Mouse (Mus musculus) liver (tissue): ENCODE results near the gene 4933417A18Rik.
"Not testable (repeated sequence)": the region's sequence is repeated elsewhere in the genome, so short reads cannot be mapped to it uniquely, and the experiment has no call there.

Experiments
- DNase-seq: peaks from one replicate; pipeline ENCODE4 v3.0.0-alpha.2; 2020; ENCODE audit warnings: mixed read lengths

4933417A18Rik gene

DNA sequence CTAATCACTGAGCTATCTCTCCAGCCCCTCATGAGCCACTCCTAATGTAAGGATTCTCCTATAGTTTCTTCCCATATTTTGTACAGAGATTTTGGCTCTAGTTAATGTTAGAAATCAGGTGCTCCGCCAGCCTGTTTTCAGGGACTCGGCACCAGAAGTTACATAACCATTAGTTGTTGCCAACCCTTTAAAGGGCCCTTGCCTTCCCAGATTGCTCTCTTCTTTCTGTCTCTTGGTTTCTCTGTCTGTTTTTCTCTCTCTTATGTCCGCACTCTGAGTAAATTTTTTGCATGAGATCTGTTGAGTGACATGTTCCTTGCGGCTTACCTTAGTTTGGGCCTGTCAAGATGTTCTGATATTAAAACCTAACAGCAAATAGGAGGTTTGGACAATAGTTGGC is 51.9 kb downstream of the 4933417A18Rik start:
- no peak for DNase-seq

DNA sequence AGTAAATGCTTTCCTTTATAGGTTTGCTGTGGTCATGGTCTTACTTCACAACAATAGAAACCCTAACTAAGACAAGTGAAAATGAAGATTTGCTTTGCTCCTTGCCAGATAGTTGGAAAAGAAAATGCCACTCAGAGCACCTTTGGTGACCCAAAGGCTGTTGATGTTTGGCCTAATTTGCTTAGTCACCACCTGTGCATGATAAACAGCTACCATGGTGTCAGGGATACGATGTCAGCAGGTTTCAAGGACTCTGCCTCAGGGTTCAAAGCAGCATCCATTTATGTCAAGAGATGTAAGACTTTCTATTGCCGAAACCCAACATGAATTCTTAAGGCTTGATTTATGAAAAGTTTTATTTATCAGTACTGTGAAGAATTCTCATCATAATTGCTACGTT is 53.2 kb downstream of the 4933417A18Rik start:
- peak; percentile 13 for DNase-seq

DNA sequence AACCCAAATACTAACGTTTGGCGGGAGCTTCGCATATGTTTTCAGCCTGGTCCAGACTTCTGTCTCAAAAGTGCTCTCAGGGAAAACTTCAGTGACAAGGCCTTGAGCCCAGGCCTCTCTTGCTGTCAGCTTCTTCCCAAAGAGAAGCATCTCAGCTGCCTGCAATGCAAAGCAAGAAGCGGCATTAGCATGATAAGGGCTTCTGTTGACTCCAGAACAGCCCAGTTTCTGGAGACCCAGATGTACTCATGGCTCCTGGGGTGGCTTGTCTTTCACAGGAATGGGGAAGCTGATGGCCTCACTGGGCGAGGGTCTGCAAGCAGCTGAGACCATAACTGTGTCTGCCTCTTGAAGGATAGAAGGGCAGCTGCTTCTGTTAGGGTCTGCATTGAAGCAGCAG is 54.4 kb downstream of the 4933417A18Rik start:
- DNase-seq = not testable (repeated sequence)

DNA sequence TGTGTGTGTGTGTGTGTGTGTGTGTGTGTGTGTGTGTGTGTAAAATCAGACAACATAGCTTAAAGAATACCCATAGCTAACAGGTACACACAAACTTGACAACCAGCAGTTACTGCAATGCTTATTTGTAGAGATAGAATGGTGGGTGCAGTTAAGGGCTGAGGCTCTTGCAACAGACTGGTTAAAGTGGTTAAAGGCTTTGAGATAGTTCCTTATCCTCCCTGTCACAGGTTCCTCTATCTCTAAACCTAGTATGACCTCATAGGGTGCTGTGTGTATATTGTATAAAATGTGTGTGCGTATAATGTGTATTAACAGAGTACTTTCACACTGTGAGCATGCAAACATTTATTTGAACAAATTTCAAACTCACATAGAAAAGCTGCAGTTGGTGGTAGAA is 59.3 kb downstream of the 4933417A18Rik start:
- DNase-seq = not testable (repeated sequence)

DNA sequence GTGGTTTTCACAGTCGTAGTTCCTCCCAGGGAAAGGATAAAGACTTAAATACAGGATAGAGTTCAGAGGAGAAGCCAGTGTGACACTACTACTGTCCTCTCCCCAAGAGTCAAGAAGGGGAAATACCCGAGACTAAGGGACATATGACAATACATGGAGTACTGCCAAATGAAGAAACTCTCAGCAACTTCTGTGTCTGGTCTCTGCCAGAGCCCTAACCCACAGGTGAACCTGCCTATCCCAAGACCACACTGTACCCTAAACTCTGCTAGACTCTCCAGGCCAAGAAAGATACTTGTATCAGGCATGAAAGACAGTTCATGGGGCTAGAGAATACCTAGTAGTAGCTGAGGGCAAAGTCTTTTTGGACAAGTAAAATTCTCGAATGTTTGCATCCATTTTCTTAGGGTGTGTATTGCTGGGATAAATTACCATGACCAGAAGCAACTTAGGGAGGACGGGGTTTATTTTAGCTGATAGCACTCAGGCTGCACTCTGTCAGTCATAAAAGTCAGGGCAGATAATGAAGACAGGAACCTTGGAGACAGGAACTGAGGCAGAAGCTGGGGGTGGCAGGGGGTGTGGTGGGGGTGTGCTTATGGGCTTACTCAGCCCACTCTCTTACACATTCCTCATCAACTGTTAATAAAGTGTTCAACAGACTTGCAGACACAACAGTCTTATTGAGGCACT is 67.5 kb downstream of the 4933417A18Rik start:
- no peak for DNase-seq

DNA sequence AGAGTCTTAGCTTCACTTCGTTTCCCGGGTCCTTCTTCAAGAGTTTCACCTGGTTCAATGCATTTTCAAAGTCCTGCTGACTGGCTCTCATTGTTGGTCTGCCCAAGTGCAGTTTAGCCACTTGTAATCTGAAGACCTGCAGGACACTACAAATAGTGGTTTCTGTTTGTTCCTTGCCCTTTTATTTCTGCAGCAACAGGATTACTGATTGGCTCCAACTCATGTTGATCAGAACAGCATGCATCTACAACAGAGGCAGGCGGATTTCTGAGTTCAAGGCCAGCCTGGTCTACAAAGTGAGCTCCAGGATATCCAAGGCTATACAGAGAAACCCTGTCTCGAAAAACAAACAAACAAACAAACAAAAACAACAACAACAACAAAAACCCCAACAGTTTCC is 68.9 kb downstream of the 4933417A18Rik start:
- no peak for DNase-seq

DNA sequence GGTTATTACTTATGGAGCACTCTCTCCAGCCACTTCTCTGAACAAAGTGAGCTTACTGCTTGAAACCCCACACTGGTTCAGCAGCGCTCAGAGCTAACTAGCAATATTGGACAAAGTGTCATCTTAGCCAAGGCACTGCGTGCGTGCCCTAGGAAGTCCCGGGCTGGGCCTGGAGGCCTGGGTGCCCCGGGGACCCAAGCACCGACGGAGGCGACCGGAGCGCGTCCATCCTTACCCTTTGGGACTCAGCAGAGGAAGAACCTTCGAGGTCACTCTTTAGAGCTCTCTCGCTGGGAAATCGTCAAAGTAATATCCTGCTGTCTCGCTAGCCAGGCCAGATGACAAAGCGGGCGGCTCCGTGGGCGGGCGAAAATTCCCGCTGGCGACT is 69.4 kb downstream of the 4933417A18Rik start:
- no peak for DNase-seq

DNA sequence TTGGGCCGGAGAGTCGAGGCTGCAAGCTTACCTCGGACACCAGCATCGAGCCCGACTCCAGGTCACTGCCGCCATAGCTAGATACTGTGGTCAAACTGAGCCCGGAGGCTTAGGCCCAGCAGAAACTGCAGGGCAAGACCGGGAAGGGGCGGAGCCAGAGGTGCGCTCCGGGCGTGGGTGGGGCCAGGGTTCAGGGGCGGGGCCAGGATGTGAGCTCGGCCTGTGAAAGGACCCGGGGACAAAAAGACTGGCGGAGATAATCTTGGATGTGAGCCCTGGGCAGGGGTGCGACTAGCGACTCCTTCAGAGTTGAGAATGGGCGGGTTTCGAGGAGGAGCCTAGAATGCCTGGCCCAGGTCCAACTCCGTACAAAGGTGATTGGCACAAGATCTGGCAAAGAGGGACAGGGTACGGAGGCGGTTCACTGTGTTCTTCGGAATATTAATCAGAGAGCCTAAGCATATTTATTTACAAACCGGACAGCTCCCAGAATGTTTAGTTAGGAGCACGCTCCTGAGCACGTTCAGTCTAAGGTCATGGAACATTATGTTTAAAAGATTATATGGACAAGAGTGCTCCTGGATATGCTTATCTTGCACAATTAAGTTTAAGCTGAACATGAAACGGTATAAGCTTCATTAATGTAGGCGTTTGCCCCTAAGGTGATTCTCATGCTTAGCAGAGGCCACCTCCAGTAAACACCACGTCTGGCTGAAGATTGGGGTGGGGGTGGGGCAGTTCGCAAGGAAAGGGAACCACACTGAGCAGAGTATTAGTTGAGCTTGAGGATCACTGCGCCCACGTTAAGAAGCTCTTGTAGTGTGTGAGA is 70.0 kb downstream of the 4933417A18Rik start:
- DNase-seq = peak; percentile 98

DNA sequence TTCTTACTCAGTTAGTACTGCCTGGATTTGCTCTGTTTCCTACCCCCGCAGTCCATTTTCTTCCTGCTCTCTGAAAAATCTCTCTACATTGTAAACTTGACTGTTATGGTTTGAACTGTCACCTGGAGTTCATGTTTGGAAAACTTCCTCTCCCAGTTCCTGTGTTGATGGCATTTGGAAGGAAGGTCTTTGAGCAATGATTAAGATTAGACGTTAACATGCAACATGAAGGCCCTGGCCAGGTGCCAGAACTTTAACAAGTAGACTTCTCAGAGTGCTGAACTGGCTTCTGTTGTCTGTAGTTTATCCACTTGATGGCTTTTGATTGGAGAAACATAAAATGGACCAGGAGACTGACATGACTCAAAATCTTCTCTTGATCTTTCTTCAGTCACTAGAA is 71.7 kb downstream of the 4933417A18Rik start:
- DNase-seq = no peak
